Mouse (Mus musculus): ENCODE measurements around the gene Mfap5. TPM values are rescaled to one million over a fixed set of nuclear protein-coding genes. Genes with fewer than 3 reads are reported as not detected.

The Mfap5 gene
- polyA plus RNA-seq, 1 experiment from 2014 or later = 47.0 TPM

- no peak for ATAC-seq (replicated peaks; ENCODE audit: low FRiP score, low read depth)
- DNase-seq (ENCODE audit: low spot score) = no peak
- Histone ChIP-seq H3K4me3 (replicated peaks; ENCODE audit: low read depth, low read length) (no peak overlapping the region), H3K27ac (no peak overlapping the region), H3K36me3 (ENCODE audit: insufficient read depth, low read length) (no peaks in the 10 kb centered on the region), H3K27me3 (ENCODE audit: insufficient read depth, low read length) (no peaks in the 10 kb centered on the region), H3K4me1 (replicated peaks; ENCODE audit: insufficient read depth, low read length) (no peaks in the 10 kb centered on the region), H3K9ac (ENCODE audit: low read depth, low read length) (no peak overlapping the region), H3K4me2 (ENCODE audit: low read length) (no peak overlapping the region), H3K9me3 (replicated peaks; ENCODE audit: low read length) (no peaks in the 10 kb centered on the region)
- no peak for TF ChIP-seq CTCF (IDR thresholded peaks at IDR 0.05; ENCODE audit: low read depth)
- 88% methylated on average over 3 of the region's 3 CpGs for WGBS
These were observed 71.4 kb downstream of the Mfap5 start for GRCm38 (mm10) chr6:122577030-122577429.

Other genes starting within 250 kb of the Mfap5 start
- gene Klrg1, start 223.0 kb upstream of the Mfap5 start, polyA plus RNA-seq (2015; fragmentation: Nextera tagmentation; extraction: Ambion mirVana) = 0.08 TPM in 1 of 2 replicates, not detected in the other
- gene M6pr, start 197.1 kb upstream of the Mfap5 start, polyA plus RNA-seq (2015; fragmentation: Nextera tagmentation; extraction: Ambion mirVana) = 130 and 138 TPM in 2 replicates
- 13.6 and 14.0 TPM in 2 replicates for gene Phc1, start 165.3 kb upstream of the Mfap5 start, polyA plus RNA-seq (2015; fragmentation: Nextera tagmentation; extraction: Ambion mirVana)
- 6.6 and 9.8 TPM in 2 replicates for gene Rimklb, start 7.1 kb upstream of the Mfap5 start, polyA plus RNA-seq (2015; fragmentation: Nextera tagmentation; extraction: Ambion mirVana)
- not detected in 2 replicates for gene Aicda, start 48.0 kb downstream of the Mfap5 start, polyA plus RNA-seq (2015; fragmentation: Nextera tagmentation; extraction: Ambion mirVana)
- gene Apobec1, start 96.6 kb downstream of the Mfap5 start, polyA plus RNA-seq (2015; fragmentation: Nextera tagmentation; extraction: Ambion mirVana) = 3.6 TPM in 2 replicates
- gene Gdf3, start 104.2 kb downstream of the Mfap5 start, polyA plus RNA-seq (2015; fragmentation: Nextera tagmentation; extraction: Ambion mirVana) = not detected in 2 replicates
- gene Dppa3, start 120.6 kb downstream of the Mfap5 start, polyA plus RNA-seq (2015; fragmentation: Nextera tagmentation; extraction: Ambion mirVana) = not detected in 2 replicates
- not detected in 2 replicates for gene Nanog, start 201.6 kb downstream of the Mfap5 start, polyA plus RNA-seq (2015; fragmentation: Nextera tagmentation; extraction: Ambion mirVana)